Mouse (Mus musculus) cerebellum, adult 18-20 months (tissue): ENCODE results near the gene Gm42674.
A peak's percentile ranks its signal among the peaks of the same experiment; 100 is the strongest.

Experiments used
- DNase-seq, 2 experiments: peaks; one replicate each; pipeline ENCODE4 v3.0.0; 2021

Gene Gm42674

DNA sequence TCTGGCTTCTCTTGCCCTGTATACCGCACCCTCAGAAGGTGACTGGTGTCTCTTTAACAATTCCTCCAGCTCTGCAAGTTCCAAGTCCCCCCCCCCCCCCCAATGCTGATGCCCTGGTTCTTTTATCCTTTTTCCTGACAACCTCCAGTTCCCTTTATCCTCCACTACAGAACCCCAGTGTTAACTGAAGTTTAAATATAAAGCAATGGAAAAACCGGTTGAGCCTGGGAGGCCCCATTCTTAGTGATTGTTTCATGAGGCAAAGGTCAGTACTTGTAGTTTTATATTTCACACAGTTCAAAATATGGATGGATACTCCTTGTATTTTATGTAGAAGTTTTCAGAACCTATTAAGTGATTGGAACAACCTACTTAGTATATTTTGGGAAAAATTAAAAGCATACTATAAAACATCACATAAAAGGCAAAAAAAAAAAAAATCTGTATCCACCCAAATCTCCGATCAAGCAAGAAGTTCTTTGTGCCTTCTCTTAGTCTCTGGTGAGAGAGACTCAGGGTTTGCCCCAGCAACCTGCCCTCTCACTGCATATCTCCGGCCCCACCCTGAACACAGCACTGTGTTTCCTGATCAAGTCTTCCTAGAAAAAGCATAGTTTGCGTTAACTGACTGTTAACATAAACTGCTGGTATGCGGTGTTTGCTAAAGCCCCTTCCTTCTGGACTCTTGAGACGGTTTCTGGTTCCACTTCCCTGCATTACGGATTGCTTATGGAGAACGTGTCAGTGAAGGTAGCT, 24.7 kb downstream of the Gm42674 start:
- no peak for DNase-seq

DNA sequence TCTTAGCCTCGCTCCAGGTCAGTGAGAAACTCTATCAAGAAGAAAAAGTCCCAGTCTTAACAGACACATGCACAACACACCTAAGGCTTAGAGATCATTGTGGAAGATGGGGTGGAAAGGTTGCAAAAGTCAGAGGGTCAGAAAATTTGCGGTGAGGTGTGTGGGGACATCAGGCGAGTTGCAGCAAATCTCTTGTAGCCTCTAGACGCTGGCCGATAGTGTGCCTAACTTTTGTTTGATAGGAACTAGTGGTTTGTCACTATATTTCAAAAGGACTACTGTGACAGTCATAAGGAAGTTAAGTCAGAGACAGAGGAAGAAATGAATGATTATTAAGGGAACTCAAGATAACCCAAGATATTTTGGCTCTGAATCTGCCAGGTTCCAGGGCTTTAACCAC, 25.7 kb downstream of the Gm42674 start:
- DNase-seq: no peak

GRCm38 (mm10) chr3:90627807-90628206, 26.1 kb downstream of the Gm42674 start:
- peak in 1 of 2 experiments; percentile 13 for DNase-seq

DNA sequence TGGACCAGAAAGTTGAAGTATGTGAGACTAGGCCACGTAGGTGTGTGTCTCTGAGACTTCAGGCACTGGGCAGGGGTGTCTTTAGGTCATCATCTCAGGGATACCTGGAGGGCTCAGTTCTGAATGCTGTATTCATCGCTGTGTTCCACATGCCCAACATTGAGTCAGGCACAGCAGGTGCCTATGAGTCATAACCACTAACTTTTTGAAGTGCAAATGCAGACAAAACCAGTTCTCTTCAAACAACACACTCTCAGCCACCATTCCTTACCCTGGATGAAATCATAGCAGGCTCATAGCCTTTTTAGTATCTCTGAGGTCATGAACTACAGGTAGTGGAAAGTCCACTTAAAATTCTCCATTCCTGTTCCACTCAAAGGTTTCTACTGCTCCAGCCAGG, 27.6 kb downstream of the Gm42674 start:
- no peak for DNase-seq

DNA sequence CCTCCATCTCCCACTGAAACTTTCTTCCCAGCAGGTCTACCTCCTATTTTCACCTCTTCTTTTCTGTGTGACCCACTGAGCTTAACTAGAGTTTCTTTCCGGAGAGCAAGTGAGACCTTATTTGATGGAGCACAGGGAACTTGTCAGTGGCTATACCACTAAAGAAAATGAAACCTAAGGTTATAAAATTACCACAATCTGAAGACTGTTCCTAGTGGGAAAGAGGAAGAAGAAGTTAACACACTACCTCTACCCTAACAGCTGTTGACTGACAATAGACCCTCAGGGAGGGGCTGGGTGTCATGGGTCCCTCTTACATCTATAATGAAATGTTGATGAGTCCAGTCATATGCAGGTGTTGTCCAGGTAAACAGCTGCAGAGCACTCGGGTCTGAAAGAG, 30.3 kb downstream of the Gm42674 start:
- DNase-seq: no peak

DNA sequence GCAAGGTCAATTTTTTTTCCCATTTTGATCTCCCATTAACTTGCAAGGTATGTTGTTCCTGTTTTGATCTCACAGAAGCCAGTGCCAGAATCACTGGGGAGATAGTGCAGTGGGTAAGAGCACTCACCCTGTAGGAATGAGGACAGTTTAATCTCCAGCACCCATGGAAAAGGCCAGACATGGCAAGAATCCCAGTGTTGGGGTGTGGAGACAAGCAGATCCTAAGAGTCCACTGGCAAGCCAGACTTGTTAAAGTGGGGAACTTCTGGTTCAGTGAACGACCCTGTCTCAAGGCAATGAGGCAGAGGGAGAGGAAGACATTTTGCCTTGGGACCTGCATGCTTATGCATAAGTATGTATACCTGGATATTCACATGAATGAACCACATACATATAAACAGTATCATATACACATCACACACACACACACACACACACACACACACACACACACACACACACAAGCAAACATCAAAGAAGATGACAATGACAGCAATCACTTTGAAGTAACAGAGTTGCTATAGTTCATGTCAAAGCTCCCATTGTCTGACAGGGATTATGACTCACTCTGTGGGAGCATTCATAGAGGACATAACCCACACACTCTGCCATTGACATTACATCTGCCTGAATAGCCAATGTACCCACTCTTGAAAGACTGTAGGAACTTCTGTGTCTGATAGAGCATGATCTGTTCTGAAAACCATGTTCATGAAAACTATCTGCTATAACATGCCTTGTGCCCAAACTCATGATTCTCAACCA, 37.0 kb downstream of the Gm42674 start:
- no peak for DNase-seq

- DNase-seq: peak; percentile 8 to 10
Observed at GRCm38 (mm10) chr3:90639511-90640154, 37.9 kb downstream of the Gm42674 start.

DNA sequence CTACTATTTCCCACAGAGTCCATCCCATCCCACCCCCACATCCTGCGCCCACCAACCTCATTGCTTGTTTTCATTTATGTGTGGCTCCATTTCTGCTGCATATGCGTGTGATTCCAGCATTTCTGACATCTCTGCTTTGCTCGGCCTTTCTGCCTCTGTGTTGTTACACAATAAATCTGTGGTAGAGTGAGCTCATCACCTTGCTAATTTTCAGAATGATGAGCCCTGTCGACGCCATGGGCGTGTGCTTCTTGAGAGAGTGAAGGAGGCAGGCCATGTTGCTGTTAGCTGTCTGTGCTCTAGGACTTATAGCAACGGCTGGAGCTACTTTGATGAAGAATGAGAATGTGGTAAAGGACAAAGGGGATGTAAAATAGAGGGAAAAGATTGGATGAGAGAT, 39.3 kb downstream of the Gm42674 start:
- no peak for DNase-seq

DNA sequence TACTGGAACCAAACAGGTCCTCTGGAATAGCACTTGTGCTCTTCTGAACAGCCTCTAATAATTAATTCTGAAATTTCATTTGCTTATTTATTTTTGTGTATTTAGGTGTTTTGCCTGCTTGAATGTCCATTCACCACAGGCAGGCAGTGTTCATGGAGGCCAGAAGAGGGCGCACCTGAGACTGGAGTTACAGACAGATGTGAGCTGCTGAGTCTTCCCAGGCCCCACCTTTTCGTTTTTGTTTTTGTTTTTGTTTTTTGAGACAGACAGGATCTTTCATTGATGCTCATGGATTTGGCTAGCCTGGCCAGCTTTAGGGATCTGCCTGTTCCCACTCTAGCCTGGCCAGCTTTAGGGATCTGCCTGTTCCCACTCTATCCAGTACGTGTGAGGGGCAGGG, 42.5 kb downstream of the Gm42674 start:
- peak in 1 of 2 experiments; percentile 8 for DNase-seq

DNA sequence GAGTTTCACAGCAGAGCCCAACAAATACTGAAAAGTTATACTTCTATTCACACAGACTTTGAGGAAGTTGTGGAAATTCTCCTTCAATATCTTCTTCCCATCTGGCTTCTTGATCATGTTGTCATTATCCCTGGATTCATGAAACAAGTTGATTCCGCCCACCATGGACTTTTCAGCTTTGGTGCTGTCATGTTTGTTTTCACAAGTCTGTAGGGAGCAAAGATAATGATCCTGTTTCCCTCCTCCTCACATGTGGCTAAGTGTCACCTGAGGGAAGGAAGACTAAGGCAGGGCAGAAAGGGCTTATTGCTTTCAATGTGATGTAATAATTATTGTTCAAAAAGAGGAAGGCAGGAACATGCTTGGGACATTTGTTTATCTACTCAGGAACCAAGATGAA, 45.6 kb downstream of the Gm42674 start:
- no peak for DNase-seq

GRCm38 (mm10) chr3:90648981-90649380, 47.3 kb downstream of the Gm42674 start:
- DNase-seq: no peak

DNA sequence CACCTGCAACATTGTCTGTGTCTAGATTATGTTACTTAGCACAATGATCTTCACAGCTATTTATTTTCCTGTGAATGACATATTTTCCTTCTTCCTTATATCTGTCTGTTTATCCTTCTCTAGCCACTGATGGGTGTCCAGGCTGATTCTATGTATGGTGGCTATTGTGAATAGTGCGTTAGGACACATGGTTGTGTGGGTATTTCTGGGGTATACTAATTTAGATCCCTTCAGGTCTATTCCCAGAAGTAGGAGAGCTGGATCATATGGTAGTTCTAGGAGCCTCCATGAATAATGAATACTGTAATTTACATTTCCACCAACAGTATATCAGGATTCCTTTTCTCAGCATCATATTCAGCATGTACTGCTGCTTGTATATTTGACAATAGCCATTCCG, 48.1 kb downstream of the Gm42674 start:
- no peak for DNase-seq

GRCm38 (mm10) chr3:90652878-90653508, 51.3 kb downstream of the Gm42674 start:
- peak; percentile 69 to 70 for DNase-seq

- no peak for DNase-seq
Observed at GRCm38 (mm10) chr3:90653717-90654116, 52.0 kb downstream of the Gm42674 start, which contains the start of gene S100a7a. TSS of gene S100a7a (plus strand) at chr3:90654017.
